In genomic region chr14:116926404-116927171, GRCm38 (mm10) we compare ENCODE assay signal across 8 mouse cellular contexts. TPM values are rescaled to one million over a fixed set of nuclear protein-coding genes. Genes with fewer than 3 reads are reported as not detected.
A peak's percentile ranks its signal among the peaks of the same experiment; 100 is the strongest.
DNase-seq lines count a peak whose midpoint lies in the region; ATAC-seq and TF ChIP-seq lines count a peak whose summit lies in the region.

No protein-coding gene starts in this region.

- no peaks in the 10 kb centered on the region for H3K9me3 ChIP-seq in heart, embryonic 11.5 days (replicated peaks; ENCODE audit: control insufficient read depth, low read length)
- H3K9me3 ChIP-seq in kidney, embryonic 16.5 days (ENCODE audit: low read length): 0 out of 2 replicates have a peak, but pooled peaks cover 3% of the 10 kb centered on the region
- H3K9me3 ChIP-seq in midbrain, postnatal 0 days (ENCODE audit: low read length): no peaks in the 10 kb centered on the region

- peaks cover 5% of the 10 kb centered on the region; the same call in 1 of the 2 replicates for H3K27me3 ChIP-seq in thymus, adult 2 months (ENCODE audit: control insufficient read depth, insufficient read depth, low read length)
- no peaks in the 10 kb centered on the region for H3K27me3 ChIP-seq in heart, embryonic 11.5 days (ENCODE audit: control insufficient read depth, insufficient read depth, low read length)
- H3K27me3 ChIP-seq in kidney, embryonic 16.5 days (ENCODE audit: insufficient read depth, low read length): no peaks in the 10 kb centered on the region
- 0 out of 2 replicates have a peak, but pooled peaks cover 3% of the 10 kb centered on the region for H3K27me3 ChIP-seq in liver, adult 2 months (ENCODE audit: control insufficient read depth, insufficient read depth, low read length)
- H3K27me3 ChIP-seq in midbrain, postnatal 0 days (ENCODE audit: insufficient read depth, low read length): no peaks in the 10 kb centered on the region

- H3K36me3 ChIP-seq in thymus, adult 2 months (ENCODE audit: control insufficient read depth, insufficient read depth, low read length): no peaks in the 10 kb centered on the region
- H3K36me3 ChIP-seq in heart, embryonic 11.5 days (ENCODE audit: control insufficient read depth, insufficient read depth, low read length): no peaks in the 10 kb centered on the region
- H3K36me3 ChIP-seq in kidney, embryonic 16.5 days (ENCODE audit: insufficient read depth, low read length): no peaks in the 10 kb centered on the region
- H3K36me3 ChIP-seq in liver, adult 2 months (ENCODE audit: control insufficient read depth, insufficient read depth, low read length): no peaks in the 10 kb centered on the region
- H3K36me3 ChIP-seq in midbrain, postnatal 0 days (ENCODE audit: insufficient read depth, low read length): no peaks in the 10 kb centered on the region

- no peak for TF ChIP-seq CTCF in thymus, adult 2 months (IDR thresholded peaks at IDR 0.05; ENCODE audit: borderline replicate concordance, control insufficient read depth, extremely low read depth, insufficient read depth, low read length, poor library complexity)
- no peak for TF ChIP-seq CTCF in embryonic fibroblast, embryonic 13.5 days (IDR thresholded peaks at IDR 0.05; ENCODE audit: borderline replicate concordance, insufficient read depth, low read length)
- TF ChIP-seq CTCF in liver, adult 2 months (IDR thresholded peaks at IDR 0.05; ENCODE audit: low read depth, low read length): no peak
- peak; percentile 57 for TF ChIP-seq CTCF in midbrain, postnatal 0 days (IDR thresholded peaks at IDR 0.05)

- no peak for TF ChIP-seq POLR2A in thymus, adult 2 months (IDR thresholded peaks at IDR 0.05; ENCODE audit: control insufficient read depth, extremely low read depth, insufficient read depth, low read length, poor library complexity)
- peak; percentile 60 for TF ChIP-seq POLR2A in embryonic fibroblast, embryonic 13.5 days (IDR thresholded peaks at IDR 0.05; ENCODE audit: low read depth, low read length)
- no peak for TF ChIP-seq POLR2A in liver, adult 2 months (IDR thresholded peaks at IDR 0.05; ENCODE audit: extremely low read depth, insufficient read depth, low read length)

- no peaks in the 10 kb centered on the region for H3K79me2 ChIP-seq in liver, adult 2 months (ENCODE audit: control insufficient read depth, insufficient read depth, low read length)

- peak overlapping the region; percentile 99 for H3K4me2 ChIP-seq in heart, embryonic 11.5 days
- peak overlapping the region; percentile 85 for H3K4me2 ChIP-seq in kidney, embryonic 16.5 days (replicated peaks; ENCODE audit: low read depth, low read length)
- peak overlapping the region; percentile 75 for H3K4me2 ChIP-seq in midbrain, postnatal 0 days (ENCODE audit: low read depth, low read length, poor library complexity, severe bottlenecking)

- WGBS in thymus, adult 2 months: 1% methylated on average over 52 of the region's 52 CpGs
- under 1% methylated on average over 52 of the region's 52 CpGs for WGBS in heart, embryonic 11.5 days (ENCODE audit: insufficient replicate concordance)
- WGBS in kidney, embryonic 16.5 days: 0% methylated on average over 41 of the region's 52 CpGs
- WGBS in liver, adult 2 months: under 1% methylated on average over 52 of the region's 52 CpGs
- WGBS in midbrain, postnatal 0 days: under 1% methylated on average over 52 of the region's 52 CpGs

- ATAC-seq in heart, embryonic 11.5 days (replicated peaks; ENCODE audit: insufficient number of reproducible peaks, low FRiP score, low TSS enrichment): peak; percentile 65
- peak; percentile 78 for ATAC-seq in kidney, embryonic 16.5 days (ENCODE audit: low FRiP score, low TSS enrichment)
- peak; percentile 82 for ATAC-seq in midbrain, postnatal 0 days (ENCODE audit: low FRiP score)

- H3K27ac ChIP-seq in thymus, adult 2 months (ENCODE audit: control insufficient read depth, insufficient read depth, low read length): no peak overlapping the region
- H3K27ac ChIP-seq in embryonic fibroblast, embryonic 13.5 days (ENCODE audit: insufficient read depth, low read length): peak overlapping the region; percentile 86
- H3K27ac ChIP-seq in heart, embryonic 11.5 days (ENCODE audit: low read depth, low read length): peak overlapping the region; percentile 82
- peak overlapping the region; percentile 95 for H3K27ac ChIP-seq in kidney, embryonic 16.5 days (ENCODE audit: low read length)
- H3K27ac ChIP-seq in liver, adult 2 months (replicated peaks; ENCODE audit: insufficient read depth, low read depth, low read length): no peak overlapping the region
- H3K27ac ChIP-seq in midbrain, postnatal 0 days (ENCODE audit: low read depth, low read length): peak overlapping the region; percentile 71

- no peaks in the 10 kb centered on the region; the same call in 1 of the 2 replicates for H3K4me1 ChIP-seq in thymus, adult 2 months (replicated peaks; ENCODE audit: control insufficient read depth, insufficient read depth, low read length)
- peaks cover 6% of the 10 kb centered on the region for H3K4me1 ChIP-seq in embryonic fibroblast, embryonic 13.5 days (ENCODE audit: control insufficient read depth, insufficient read depth, low read length)
- H3K4me1 ChIP-seq in heart, embryonic 11.5 days (ENCODE audit: control insufficient read depth, insufficient read depth, low read length): no peaks in the 10 kb centered on the region
- H3K4me1 ChIP-seq in kidney, embryonic 16.5 days (ENCODE audit: insufficient read depth, low read length): peaks cover 19% of the 10 kb centered on the region
- peaks cover 1% of the 10 kb centered on the region; the same call in 1 of the 2 replicates for H3K4me1 ChIP-seq in liver, adult 2 months (ENCODE audit: control insufficient read depth, insufficient read depth, low read length)
- no peaks in the 10 kb centered on the region for H3K4me1 ChIP-seq in midbrain, postnatal 0 days (ENCODE audit: insufficient read depth, low read length)

- peak overlapping the region; percentile 21; the same call in 1 of the 2 replicates for H3K4me3 ChIP-seq in thymus, adult 2 months (ENCODE audit: control insufficient read depth, insufficient read depth, low read length)
- H3K4me3 ChIP-seq in embryonic fibroblast, embryonic 13.5 days (ENCODE audit: insufficient read depth, low read length): peak overlapping the region; percentile 53
- peak overlapping the region; percentile 78 for H3K4me3 ChIP-seq in heart, embryonic 11.5 days (ENCODE audit: low read depth, low read length)
- H3K4me3 ChIP-seq in kidney, embryonic 16.5 days (ENCODE audit: low read length): peak overlapping the region; percentile 92
- peak overlapping the region; percentile 65 for H3K4me3 ChIP-seq in liver, adult 2 months (ENCODE audit: insufficient read depth, low read depth, low read length)
- H3K4me3 ChIP-seq in midbrain, postnatal 0 days (ENCODE audit: low read depth, low read length): peak overlapping the region; percentile 62

- no peak for DNase-seq in thymus, adult 2 months
- DNase-seq in thymus, postnatal 10 days (ENCODE audit: low spot score in 2 of 2): no peak
- DNase-seq in liver, adult 2 months (ENCODE audit: extremely low read depth, low read depth, low spot score): no peak
- DNase-seq in midbrain, postnatal 0 days (ENCODE audit: low spot score): peak; percentile 89
- DNase-seq in testis, postnatal 10 days (ENCODE audit: low spot score): peak; percentile 68

- peak overlapping the region; percentile 77 for H3K9ac ChIP-seq in heart, embryonic 11.5 days (ENCODE audit: low read depth, low read length)
- H3K9ac ChIP-seq in kidney, embryonic 16.5 days (replicated peaks; ENCODE audit: low read length): peak overlapping the region; percentile 96
- H3K9ac ChIP-seq in liver, adult 2 months (ENCODE audit: low read depth, low read length): peak overlapping the region; percentile 41
- H3K9ac ChIP-seq in midbrain, postnatal 0 days (replicated peaks; ENCODE audit: low read length, poor library complexity, severe bottlenecking): peak overlapping the region; percentile 57

RNA-seq across cellular contexts. Expression of gene Gpc6, which starts 1.5 kb away (rescaled TPM):
- 1.5 and 1.8 TPM in 2 replicates for polyA plus RNA-seq in thymus, adult 2 months (2012; rRNA removed)
- 47.7 and 61.9 TPM in 2 replicates for polyA plus RNA-seq in embryonic fibroblast, embryonic 13.5 days (2011; ENCODE audit: insufficient read length, low read depth, missing spikeins)
- 12.7 and 14.3 TPM in 2 replicates for polyA plus RNA-seq in heart, embryonic 11.5 days (2014; fragmentation: Nextera tagmentation; extraction: Ambion mirVana)
- 62.7 and 68.5 TPM in 2 replicates for polyA plus RNA-seq in kidney, embryonic 16.5 days (2015; fragmentation: Nextera tagmentation; extraction: Ambion mirVana)
- 2.6 and 4.0 TPM in 2 replicates for total RNA-seq in liver, adult 2 months (2014; rRNA removed)
- polyA plus RNA-seq in liver, adult 2 months (2012; rRNA removed): 0.41 and 0.88 TPM in 2 replicates
- 20.3 and 29.1 TPM in 2 replicates for total RNA-seq in midbrain, postnatal 0 days (2014; rRNA removed)
- 15.6 and 19.3 TPM in 2 replicates for polyA plus RNA-seq in midbrain, postnatal 0 days (2015; fragmentation: Nextera tagmentation; extraction: Ambion mirVana)

Comparison
In these comparisons a context has a peak if more than half of its experiments do, and no peak if none do; other contexts are left out.
1. DNase-seq: peak in midbrain, postnatal 0 days (single experiment) and testis, postnatal 10 days (single experiment); none in thymus, adult 2 months (single experiment), thymus, postnatal 10 days (0 of 2) and liver, adult 2 months (single experiment).
2. H3K27ac ChIP-seq: peak in embryonic fibroblast, embryonic 13.5 days (single experiment), heart, embryonic 11.5 days (single experiment), kidney, embryonic 16.5 days (single experiment) and midbrain, postnatal 0 days (single experiment); none in thymus, adult 2 months (single experiment) and liver, adult 2 months (single experiment).
3. H3K4me3 ChIP-seq: peak in every context shown above with its lines; median percentile 92 in kidney, embryonic 16.5 days; 78 in heart, embryonic 11.5 days; 65 in liver, adult 2 months; 62 in midbrain, postnatal 0 days; 53 in embryonic fibroblast, embryonic 13.5 days; 21 in thymus, adult 2 months.
4. H3K9ac ChIP-seq: peak in every context shown above with its lines; median percentile 96 in kidney, embryonic 16.5 days; 77 in heart, embryonic 11.5 days; 57 in midbrain, postnatal 0 days; 41 in liver, adult 2 months.
5. Peak in every context shown above with its lines, with median percentiles within 50 percentile points of each other: ATAC-seq and H3K4me2 ChIP-seq.